Mouse (Mus musculus): ENCODE data around the gene 2210010C04Rik.

- TF ChIP-seq CTCF (IDR thresholded peaks at IDR 0.05; ENCODE audit: extremely low read depth, insufficient read depth, insufficient read length, insufficient replicate concordance) (no peak), POLR2A (IDR thresholded peaks at IDR 0.05; ENCODE audit: low read depth, low read length) (no peak)
Observed at GRCm38 (mm10) chr6:41061085-41061484, 25.8 kb upstream of the 2210010C04Rik start.

All from spleen, adult 2 months (tissue).